Mouse (Mus musculus): ENCODE measurements around the gene Ttpal. TPM values are rescaled to one million over a fixed set of nuclear protein-coding genes. Genes with fewer than 3 reads are reported as not detected.

Gene Ttpal
- polyA plus RNA-seq, 1 experiment from 2014 or later: 47.6 TPM

DNA sequence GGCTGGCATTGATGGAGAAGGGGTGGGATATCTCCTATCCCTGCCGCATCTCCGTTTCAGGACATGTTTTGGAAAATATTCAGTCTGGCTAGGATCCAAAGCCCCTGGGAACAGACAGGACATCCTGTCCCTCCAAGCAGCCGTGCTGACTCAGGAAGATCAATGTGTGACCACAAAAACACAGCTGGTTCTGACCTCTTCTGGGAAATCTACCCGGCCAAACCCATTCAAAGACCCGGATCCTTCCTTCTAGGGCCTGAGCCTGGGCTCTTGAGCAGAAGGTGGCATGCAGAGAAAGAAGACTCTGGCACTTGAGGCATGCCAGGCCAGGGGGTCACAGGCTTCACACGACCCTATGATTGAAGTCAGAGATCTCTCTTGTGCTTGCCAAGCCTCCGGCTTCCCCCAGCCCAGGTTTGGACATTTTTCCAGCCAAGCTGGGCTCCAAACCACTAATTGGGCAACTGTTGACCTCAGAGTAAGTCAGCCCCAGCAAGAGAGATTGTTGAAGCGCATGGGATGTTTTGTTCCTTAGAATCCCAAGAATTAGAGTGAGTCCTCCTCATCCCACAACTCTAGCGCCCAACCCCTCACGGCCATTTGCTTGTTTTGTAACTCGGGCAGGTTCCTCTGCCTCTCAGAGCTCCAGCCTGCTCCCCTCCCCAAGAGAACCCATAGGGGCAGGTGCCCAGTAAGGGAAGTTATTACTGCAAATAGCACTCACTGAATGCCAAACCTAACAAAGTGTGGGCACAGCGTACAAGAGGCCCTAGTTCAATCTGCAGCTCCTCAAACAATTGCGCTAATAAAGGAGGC lies 5.8 kb upstream of the Ttpal start:
- Histone ChIP-seq H3K4me3 (no peak overlapping the region), H3K4me1 (no peaks in the 10 kb centered on the region), H3K36me3 (no peaks in the 10 kb centered on the region), H3K27ac (no peak overlapping the region), H3K9ac (no peak overlapping the region), H3K9me3 (no peaks in the 10 kb centered on the region), H3K27me3 (no peaks in the 10 kb centered on the region), H3K4me2 (replicated peaks) (no peak overlapping the region)
- no peak for ATAC-seq (ENCODE audit: insufficient number of reproducible peaks, insufficient read depth, low FRiP score, low TSS enrichment)
- WGBS: 73% methylated on average over 13 of the region's 13 CpGs

DNA sequence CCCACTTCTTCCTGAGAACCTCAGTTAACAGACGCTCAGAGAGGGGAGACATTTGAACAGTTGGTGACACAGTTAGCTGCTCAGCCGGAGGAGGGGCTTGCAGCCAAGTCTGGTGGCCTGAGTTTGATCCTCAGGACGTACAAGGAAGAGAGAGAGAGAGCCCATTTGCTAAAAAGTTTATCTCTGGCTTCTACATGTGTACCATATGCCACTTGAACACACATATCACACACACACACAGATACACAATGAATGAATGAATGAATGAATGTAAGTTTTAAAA lies 5.3 kb upstream of the Ttpal start:
- H3K4me1 ChIP-seq: no peaks in the 10 kb centered on the region
- no peaks in the 10 kb centered on the region for H3K27me3 ChIP-seq
- ATAC-seq (ENCODE audit: insufficient number of reproducible peaks, insufficient read depth, low FRiP score, low TSS enrichment): no peak
- H3K9ac ChIP-seq: no peak overlapping the region
- 74% methylated on average over 3 of the region's 3 CpGs for WGBS
- no peaks in the 10 kb centered on the region for H3K36me3 ChIP-seq
- H3K4me3 ChIP-seq: no peak overlapping the region
- H3K4me2 ChIP-seq (replicated peaks): no peak overlapping the region
- H3K9me3 ChIP-seq: no peaks in the 10 kb centered on the region
- H3K27ac ChIP-seq: no peak overlapping the region

GRCm38 (mm10) chr2:163597661-163598060 lies 4.5 kb upstream of the Ttpal start:
- H3K27ac ChIP-seq: no peak overlapping the region
- WGBS: 49% methylated on average over 4 of the region's 4 CpGs
- no peaks in the 10 kb centered on the region for H3K27me3 ChIP-seq
- H3K4me2 ChIP-seq (replicated peaks): no peak overlapping the region
- H3K9me3 ChIP-seq: no peaks in the 10 kb centered on the region
- ATAC-seq (ENCODE audit: insufficient number of reproducible peaks, insufficient read depth, low FRiP score, low TSS enrichment): no peak
- H3K4me1 ChIP-seq: peaks cover 2% of the 10 kb centered on the region
- no peak overlapping the region for H3K4me3 ChIP-seq
- H3K36me3 ChIP-seq: no peaks in the 10 kb centered on the region
- no peak overlapping the region for H3K9ac ChIP-seq

DNA sequence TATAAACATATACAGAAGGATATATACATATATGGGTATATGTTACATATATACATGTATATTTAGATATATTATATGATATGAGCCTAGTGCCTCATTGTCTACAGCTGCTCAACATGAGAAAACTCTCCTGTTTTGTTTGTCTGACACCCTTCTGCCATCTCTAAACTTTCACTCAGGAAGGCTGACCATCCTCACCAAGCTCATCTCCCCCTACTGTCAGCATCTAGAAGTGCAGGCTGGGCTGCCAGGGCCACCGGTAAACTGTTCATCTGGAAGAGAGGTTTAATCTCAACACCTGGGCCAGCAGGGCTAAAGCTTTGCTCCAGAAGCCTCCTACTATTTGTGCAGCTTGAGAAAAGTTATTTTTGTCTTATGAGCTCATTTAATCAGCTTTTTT lies 2.9 kb upstream of the Ttpal start:
- H3K36me3 ChIP-seq: no peaks in the 10 kb centered on the region
- WGBS: 6% methylated on average over 1 of the region's 1 CpGs
- no peak overlapping the region for H3K4me3 ChIP-seq
- no peaks in the 10 kb centered on the region for H3K27me3 ChIP-seq
- H3K4me1 ChIP-seq: peaks cover 9% of the 10 kb centered on the region
- no peak overlapping the region for H3K27ac ChIP-seq
- no peak overlapping the region for H3K9ac ChIP-seq
- no peak overlapping the region for H3K4me2 ChIP-seq (replicated peaks)
- H3K9me3 ChIP-seq: no peaks in the 10 kb centered on the region
- no peak for ATAC-seq (ENCODE audit: insufficient number of reproducible peaks, insufficient read depth, low FRiP score, low TSS enrichment)

- Histone ChIP-seq H3K9ac (no peak overlapping the region), H3K27ac (no peak overlapping the region), H3K4me2 (replicated peaks) (no peak overlapping the region), H3K27me3 (no peaks in the 10 kb centered on the region), H3K36me3 (no peaks in the 10 kb centered on the region), H3K4me1 (peaks cover 9% of the 10 kb centered on the region), H3K4me3 (no peak overlapping the region), H3K9me3 (no peaks in the 10 kb centered on the region)
- no peak for ATAC-seq (ENCODE audit: insufficient number of reproducible peaks, insufficient read depth, low FRiP score, low TSS enrichment)
- 92% methylated on average over 7 of the region's 7 CpGs for WGBS
Observed at GRCm38 (mm10) chr2:163601066-163601465, 1.0 kb upstream of the Ttpal start.

DNA sequence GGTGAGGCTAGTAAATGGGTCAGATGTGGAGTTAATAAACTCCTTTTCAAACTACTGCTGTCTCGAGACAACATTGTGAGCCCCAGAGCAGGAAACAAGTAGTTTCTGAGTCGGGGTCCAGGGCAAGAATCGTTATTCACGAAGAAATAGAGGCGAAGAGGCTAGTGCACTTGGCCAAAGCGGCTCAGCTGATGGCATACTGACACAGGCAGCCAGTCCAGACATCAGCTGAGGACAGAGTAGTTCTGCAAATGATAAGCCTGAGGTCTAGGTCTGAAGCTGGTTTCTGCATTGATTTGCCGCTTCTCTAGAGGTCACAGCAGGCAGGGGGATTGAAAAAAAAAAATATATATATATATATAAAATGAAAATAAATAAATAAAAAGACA lies 408 bp upstream of the Ttpal start:
- H3K36me3 ChIP-seq: no peaks in the 10 kb centered on the region
- peak overlapping the region; percentile 95 for H3K4me2 ChIP-seq (replicated peaks)
- H3K9ac ChIP-seq: no peak overlapping the region
- 75% methylated on average over 7 of the region's 7 CpGs for WGBS
- no peak for ATAC-seq (ENCODE audit: insufficient number of reproducible peaks, insufficient read depth, low FRiP score, low TSS enrichment)
- H3K27ac ChIP-seq: no peak overlapping the region
- H3K9me3 ChIP-seq: no peaks in the 10 kb centered on the region
- no peaks in the 10 kb centered on the region for H3K27me3 ChIP-seq
- peak overlapping the region; percentile 88 for H3K4me3 ChIP-seq
- peaks cover 9% of the 10 kb centered on the region for H3K4me1 ChIP-seq

GRCm38 (mm10) chr2:163606161-163606560 lies 4.0 kb downstream of the Ttpal start:
- no peak for ATAC-seq (ENCODE audit: insufficient number of reproducible peaks, insufficient read depth, low FRiP score, low TSS enrichment)
- Histone ChIP-seq H3K27ac (no peak overlapping the region), H3K36me3 (peaks cover 20% of the 10 kb centered on the region; the same call in 1 of the 2 replicates), H3K27me3 (no peaks in the 10 kb centered on the region), H3K4me3 (no peak overlapping the region), H3K4me2 (replicated peaks) (no peak overlapping the region), H3K9ac (no peak overlapping the region), H3K4me1 (peaks cover 9% of the 10 kb centered on the region), H3K9me3 (no peaks in the 10 kb centered on the region)
- 82% methylated on average over 7 of the region's 7 CpGs for WGBS

DNA sequence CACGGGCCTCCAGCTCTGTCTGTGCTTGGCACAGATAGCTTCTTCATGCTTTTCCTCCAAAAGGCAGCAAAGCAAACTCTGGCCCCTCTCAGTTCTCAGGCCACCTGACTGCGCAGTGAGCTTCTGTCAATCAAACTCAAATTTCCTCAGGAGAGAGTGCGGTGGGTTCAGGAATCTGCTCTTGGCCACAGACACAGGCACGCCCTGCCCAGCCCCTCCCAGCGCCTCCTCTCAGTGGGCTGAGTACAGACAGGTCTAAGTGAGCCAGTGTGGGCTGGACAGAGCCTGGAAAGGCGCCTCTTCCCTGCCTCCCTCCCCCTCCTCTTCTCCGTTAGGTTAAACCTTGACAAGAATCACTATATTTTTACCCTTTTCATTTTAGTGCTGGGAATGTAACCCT lies 5.9 kb downstream of the Ttpal start:
- Histone ChIP-seq H3K27me3 (no peaks in the 10 kb centered on the region), H3K36me3 (peaks cover 33% of the 10 kb centered on the region), H3K9me3 (no peaks in the 10 kb centered on the region), H3K4me2 (replicated peaks) (no peak overlapping the region), H3K4me3 (no peak overlapping the region), H3K27ac (no peak overlapping the region), H3K4me1 (peaks cover 4% of the 10 kb centered on the region), H3K9ac (no peak overlapping the region)
- no peak for ATAC-seq (ENCODE audit: insufficient number of reproducible peaks, insufficient read depth, low FRiP score, low TSS enrichment)
- 80% methylated on average over 7 of the region's 7 CpGs for WGBS

GRCm38 (mm10) chr2:163609281-163609975 lies 7.3 kb downstream of the Ttpal start:
- H3K4me3 ChIP-seq: no peak overlapping the region
- no peaks in the 10 kb centered on the region for H3K4me1 ChIP-seq
- no peak for ATAC-seq (ENCODE audit: insufficient number of reproducible peaks, insufficient read depth, low FRiP score, low TSS enrichment)
- no peak overlapping the region for H3K9ac ChIP-seq
- H3K27ac ChIP-seq: no peak overlapping the region
- H3K4me2 ChIP-seq (replicated peaks): no peak overlapping the region
- H3K9me3 ChIP-seq: no peaks in the 10 kb centered on the region
- H3K36me3 ChIP-seq: peaks cover 48% of the 10 kb centered on the region
- WGBS: 86% methylated on average over 12 of the region's 12 CpGs
- H3K27me3 ChIP-seq: no peaks in the 10 kb centered on the region

- no peak overlapping the region for H3K4me2 ChIP-seq (replicated peaks)
- no peak overlapping the region for H3K4me3 ChIP-seq
- peaks cover 65% of the 10 kb centered on the region for H3K36me3 ChIP-seq
- 64% methylated on average over 9 of the region's 9 CpGs for WGBS
- H3K27ac ChIP-seq: no peak overlapping the region
- H3K9ac ChIP-seq: no peak overlapping the region
- ATAC-seq (ENCODE audit: insufficient number of reproducible peaks, insufficient read depth, low FRiP score, low TSS enrichment): no peak
- no peaks in the 10 kb centered on the region for H3K9me3 ChIP-seq
- no peaks in the 10 kb centered on the region for H3K4me1 ChIP-seq
- H3K27me3 ChIP-seq: no peaks in the 10 kb centered on the region
Observed at GRCm38 (mm10) chr2:163611176-163611575, 9.1 kb downstream of the Ttpal start.

- Histone ChIP-seq H3K27me3 (no peaks in the 10 kb centered on the region), H3K4me2 (replicated peaks) (no peak overlapping the region), H3K9ac (no peak overlapping the region), H3K27ac (no peak overlapping the region), H3K36me3 (peaks cover 67% of the 10 kb centered on the region), H3K4me3 (no peak overlapping the region), H3K4me1 (no peaks in the 10 kb centered on the region), H3K9me3 (no peaks in the 10 kb centered on the region)
- WGBS: 94% methylated on average over 5 of the region's 5 CpGs
- ATAC-seq (ENCODE audit: insufficient number of reproducible peaks, insufficient read depth, low FRiP score, low TSS enrichment): no peak
Observed at GRCm38 (mm10) chr2:163613206-163613605, 11.1 kb downstream of the Ttpal start.

GRCm38 (mm10) chr2:163613990-163614389 lies 11.9 kb downstream of the Ttpal start:
- Histone ChIP-seq H3K27ac (no peak overlapping the region), H3K4me2 (replicated peaks) (no peak overlapping the region), H3K27me3 (no peaks in the 10 kb centered on the region), H3K4me1 (no peaks in the 10 kb centered on the region), H3K4me3 (no peak overlapping the region), H3K9ac (no peak overlapping the region), H3K36me3 (peaks cover 73% of the 10 kb centered on the region), H3K9me3 (no peaks in the 10 kb centered on the region)
- whole genome bisulfite sequencing: 86% methylated on average over 4 of the region's 4 CpGs
- no peak for ATAC-seq (ENCODE audit: insufficient number of reproducible peaks, insufficient read depth, low FRiP score, low TSS enrichment)
